Mouse (Mus musculus) limb, embryonic 11.5 days (tissue): ENCODE results near the gene Clvs2. TPM values are rescaled to one million over a fixed set of nuclear protein-coding genes. Genes with fewer than 3 reads are reported as not detected.

Experiments used
- ATAC-seq: fragments of 200-750 bp; cut with Nextera tagmentation; 2 replicates; pipeline ENCODE4 v1.8.0; 2017; ENCODE audit warnings: low read depth; ENCODE audit not compliant: insufficient number of reproducible peaks, low FRiP score, low TSS enrichment
- DNase-seq: peaks from one replicate; pipeline ENCODE4 v3.0.0-alpha.2; 2015; ENCODE audit warnings: low spot score
- H3K27ac ChIP-seq: fragments of 300-500 bp; sonication (generic); replicated peaks from 2 replicates; pipeline ENCODE4 v1.5.1; 2014; ENCODE audit warnings: low read depth, mild to moderate bottlenecking, low read length
- H3K27me3 ChIP-seq: fragments of 300-500 bp; sonication (generic); 2 replicates; pipeline ENCODE4 v1.6.1; 2014; ENCODE audit warnings: mild to moderate bottlenecking, low read length, mixed read lengths; ENCODE audit not compliant: control insufficient read depth, insufficient read depth
- H3K36me3 ChIP-seq: fragments of 300-500 bp; sonication (generic); 2 replicates; pipeline ENCODE4 v1.6.1; 2014; ENCODE audit warnings: mild to moderate bottlenecking, low read length, moderate library complexity, mixed read lengths; ENCODE audit not compliant: control insufficient read depth, insufficient read depth
- H3K4me1 ChIP-seq: fragments of 300-500 bp; sonication (generic); 2 replicates; pipeline ENCODE4 v1.6.1; 2014; ENCODE audit warnings: low read length, mixed read lengths; ENCODE audit not compliant: control insufficient read depth, insufficient read depth
- H3K4me2 ChIP-seq: fragments of 300-500 bp; sonication (generic); 2 replicates; pipeline ENCODE4 v1.6.1; 2014; ENCODE audit warnings: low read depth, mild to moderate bottlenecking, moderate library complexity; ENCODE audit not compliant: severe bottlenecking
- H3K4me3 ChIP-seq: fragments of 300-500 bp; sonication (generic); 2 replicates; pipeline ENCODE4 v1.5.1; 2014; ENCODE audit warnings: low read depth, low read length
- H3K9ac ChIP-seq: fragments of 300-500 bp; sonication (generic); 2 replicates; pipeline ENCODE4 v1.6.1; 2014; ENCODE audit warnings: mild to moderate bottlenecking, low read length
- H3K9me3 ChIP-seq: fragments of 300-500 bp; sonication (generic); 2 replicates; pipeline ENCODE4 v1.6.1; 2016; ENCODE audit warnings: low read length; ENCODE audit not compliant: control insufficient read depth
- WGBS: fragments of 180-500 bp; shearing (Covaris S2); extraction: QIAGEN DNeasy Blood & Tissue Kit; methylation state at CpG from one replicate; pipeline ENCODE4 v1.1.7; 2014; 5-methylcytosine and 5-hydroxymethylcytosine counted together
- polyA plus RNA-seq: library from polyadenylated mRNA; unstranded; fragments of >200 nt; fragmentation: Nextera tagmentation; extraction: Ambion mirVana; gene quantifications from 2 replicates; pipeline ENCODE4 v1.2.1, GENCODE M21; 2014

Clvs2 gene
- polyA plus RNA-seq, 1 experiment from 2014 or later: not detected

GRCm38 (mm10) chr10:33587118-33587517 lies 37.5 kb downstream of the Clvs2 start:
- Histone ChIP-seq H3K36me3 (no peaks in the 10 kb centered on the region), H3K4me1 (no peaks in the 10 kb centered on the region), H3K4me3 (no peak overlapping the region), H3K4me2 (no peak overlapping the region), H3K27me3 (no peaks in the 10 kb centered on the region), H3K9me3 (no peaks in the 10 kb centered on the region), H3K9ac (no peak overlapping the region), H3K27ac (no peak overlapping the region)
- ATAC-seq: no peak
- no peak for DNase-seq
- WGBS: 52% methylated on average over 2 of the region's 2 CpGs

GRCm38 (mm10) chr10:33558081-33558480 lies 66.5 kb downstream of the Clvs2 start:
- no peak overlapping the region for H3K4me2 ChIP-seq
- DNase-seq (no peak), ATAC-seq (no peak)
- no peak overlapping the region for H3K9ac ChIP-seq
- H3K9me3 ChIP-seq: no peaks in the 10 kb centered on the region
- 72% methylated on average over 3 of the region's 3 CpGs for WGBS
- H3K36me3 ChIP-seq: no peaks in the 10 kb centered on the region
- no peaks in the 10 kb centered on the region for H3K27me3 ChIP-seq
- H3K4me3 ChIP-seq: no peak overlapping the region
- H3K27ac ChIP-seq: no peak overlapping the region
- H3K4me1 ChIP-seq: no peaks in the 10 kb centered on the region

- Histone ChIP-seq H3K4me2 (no peak overlapping the region), H3K9ac (no peak overlapping the region), H3K4me3 (no peak overlapping the region), H3K36me3 (no peaks in the 10 kb centered on the region), H3K9me3 (no peaks in the 10 kb centered on the region), H3K27ac (no peak overlapping the region), H3K4me1 (no peaks in the 10 kb centered on the region), H3K27me3 (no peaks in the 10 kb centered on the region)
- ATAC-seq (no peak), DNase-seq (no peak)
- 82% methylated on average over 4 of the region's 4 CpGs for WGBS
These were observed 84.2 kb downstream of the Clvs2 start for GRCm38 (mm10) chr10:33540331-33540730.

Other genes with a start within 250 kb of the Clvs2 start
- gene Sult3a2, start 161.9 kb upstream of the Clvs2 start, polyA plus RNA-seq: not detected in 2 replicates
- gene Sult3a1, start 233.0 kb upstream of the Clvs2 start, polyA plus RNA-seq: not detected in 2 replicates